Mouse (Mus musculus) hindbrain, embryonic 11.5 days (tissue): Measurements from ENCODE around the gene Ugp2. TPM values are rescaled to one million over a fixed set of nuclear protein-coding genes. Genes with fewer than 3 reads are reported as not detected.
"Not testable (repeated sequence)": the region's sequence is repeated elsewhere in the genome, so short reads cannot be mapped to it uniquely, and the experiment has no call there.

Experiments used
- ATAC-seq: fragments of 200-750 bp; cut with Nextera tagmentation; 2 replicates; pipeline ENCODE4 v1.8.0; 2017; ENCODE audit warnings: mild to moderate bottlenecking, moderate TSS enrichment, moderate library complexity; ENCODE audit not compliant: low FRiP score
- DNase-seq: peaks from one replicate; pipeline ENCODE4 v3.0.0-alpha.2; 2015; ENCODE audit warnings: low spot score
- H3K27ac ChIP-seq: fragments of 300-500 bp; sonication (generic); 2 replicates; pipeline ENCODE4 v1.5.1; 2014; ENCODE audit warnings: mild to moderate bottlenecking, low read depth, low read length
- H3K27me3 ChIP-seq: fragments of 300-500 bp; sonication (generic); 2 replicates; pipeline ENCODE4 v1.6.1; 2014; ENCODE audit warnings: mild to moderate bottlenecking, low read length, moderate library complexity, mixed read lengths; ENCODE audit not compliant: control insufficient read depth, insufficient read depth
- H3K36me3 ChIP-seq: fragments of 300-500 bp; sonication (generic); 2 replicates; pipeline ENCODE4 v1.6.1; 2014; ENCODE audit warnings: mild to moderate bottlenecking, low read length, moderate library complexity, mixed read lengths; ENCODE audit not compliant: control insufficient read depth, insufficient read depth
- H3K4me1 ChIP-seq: fragments of 300-500 bp; sonication (generic); replicated peaks from 2 replicates; pipeline ENCODE4 v1.6.1; 2014; ENCODE audit warnings: low read length, mixed read lengths; ENCODE audit not compliant: control insufficient read depth, insufficient read depth
- H3K4me2 ChIP-seq: fragments of 300-500 bp; sonication (generic); replicated peaks from 2 replicates; pipeline ENCODE4 v1.6.1; 2014; ENCODE audit warnings: mild to moderate bottlenecking, low read depth, low read length
- H3K4me3 ChIP-seq: fragments of 300-500 bp; sonication (generic); 2 replicates; pipeline ENCODE4 v1.5.1; 2014; ENCODE audit warnings: low read depth, low read length
- H3K9ac ChIP-seq: fragments of 300-500 bp; sonication (generic); 2 replicates; pipeline ENCODE4 v1.6.1; 2014; ENCODE audit warnings: low read depth, low read length
- H3K9me3 ChIP-seq: fragments of 300-500 bp; sonication (generic); 2 replicates; pipeline ENCODE4 v1.6.1; 2016; ENCODE audit warnings: low read length; ENCODE audit not compliant: control insufficient read depth
- WGBS: fragments of 180-500 bp; shearing (Covaris S2); extraction: QIAGEN DNeasy Blood & Tissue Kit; methylation state at CpG from one replicate; pipeline ENCODE4 v1.1.7; 2014; 5-methylcytosine and 5-hydroxymethylcytosine counted together
- microRNA counts: library from miRNA; unstranded; fragments of <30 nt; microRNA quantifications from one replicate; lab custom pipeline; 2015
- polyA plus RNA-seq: library from polyadenylated mRNA; unstranded; fragments of >200 nt; fragmentation: Nextera tagmentation; extraction: Ambion mirVana; gene quantifications from 2 replicates; pipeline ENCODE4 v1.2.1, GENCODE M21; 2014

The Ugp2 gene
- polyA plus RNA-seq, 1 experiment from 2014 or later = 71.7 TPM

DNA sequence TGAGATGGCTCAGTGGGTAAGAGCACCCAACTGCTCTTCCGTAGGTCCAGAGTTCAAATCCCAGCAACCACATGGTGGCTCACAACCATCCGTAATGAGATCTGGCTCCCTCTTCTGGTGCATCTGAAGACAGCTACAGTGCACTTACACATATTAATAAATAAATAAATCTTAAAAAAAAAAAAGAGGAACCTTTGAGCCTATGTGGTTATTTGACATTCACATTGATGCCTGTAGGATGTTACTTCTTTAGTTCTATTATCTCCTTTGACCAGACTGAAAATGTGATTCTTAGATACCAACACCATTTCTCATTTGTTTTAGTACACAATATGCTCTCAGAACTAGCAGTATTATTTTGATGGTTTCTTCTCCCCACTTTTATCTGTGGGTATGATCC is 82.8 kb downstream of the Ugp2 start:
- not testable (repeated sequence) for H3K27ac ChIP-seq, H3K36me3 ChIP-seq, H3K4me3 ChIP-seq, H3K9me3 ChIP-seq, H3K4me1 ChIP-seq, H3K9ac ChIP-seq, H3K27me3 ChIP-seq, ATAC-seq, H3K4me2 ChIP-seq, DNase-seq
- WGBS = 100% methylated on average over 2 of the region's 2 CpGs

DNA sequence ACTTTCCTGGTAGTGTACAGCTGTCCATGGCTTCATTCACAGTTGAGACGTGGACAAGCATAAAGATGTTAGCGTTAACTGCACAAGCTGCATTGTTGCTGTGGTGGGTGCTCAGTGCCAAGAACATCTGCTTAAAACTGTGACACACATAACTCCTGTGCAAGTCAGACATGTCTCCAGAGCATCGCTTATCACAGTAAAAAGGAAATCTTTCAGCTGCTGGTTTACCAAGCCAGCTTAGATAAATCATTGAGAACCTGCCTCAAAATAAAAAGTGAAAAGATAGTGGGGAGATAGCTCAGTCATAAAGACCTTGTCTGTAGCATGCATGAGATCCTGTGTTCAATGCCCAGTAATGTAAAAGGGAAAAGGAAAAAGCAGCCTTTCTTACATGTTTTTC is 84.6 kb downstream of the Ugp2 start:
- Histone ChIP-seq H3K27me3 (no peaks in the 10 kb centered on the region), H3K9ac (no peak overlapping the region), H3K4me1 (no peaks in the 10 kb centered on the region), H3K4me2 (no peak overlapping the region), H3K4me3 (no peak overlapping the region), H3K9me3 (no peaks in the 10 kb centered on the region), H3K36me3 (no peaks in the 10 kb centered on the region), H3K27ac (no peak overlapping the region)
- 92% methylated on average over 3 of the region's 3 CpGs for WGBS
- DNase-seq (no peak), ATAC-seq (no peak)

DNA sequence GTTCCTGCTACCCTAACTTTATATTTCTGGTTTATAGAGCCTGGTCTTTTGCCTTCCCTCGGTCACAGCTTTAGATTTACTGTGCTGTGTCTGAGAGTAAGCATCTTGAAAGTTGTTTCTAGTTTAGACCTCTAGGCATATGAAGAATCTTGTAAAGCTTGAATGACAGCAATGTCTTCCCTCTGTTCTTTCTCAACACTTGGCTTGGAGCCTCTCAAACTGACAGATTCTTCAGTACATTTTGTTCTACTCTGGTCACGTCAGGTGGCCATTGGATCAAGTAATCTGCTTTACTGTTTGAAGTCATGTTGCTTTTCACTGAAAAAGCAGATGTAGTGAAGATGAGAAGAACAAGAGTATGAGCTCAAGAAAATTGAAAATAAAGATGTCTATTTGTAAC is 94.8 kb downstream of the Ugp2 start:
- Histone ChIP-seq H3K4me1 (no peaks in the 10 kb centered on the region), H3K4me3 (no peak overlapping the region), H3K27ac (no peak overlapping the region), H3K4me2 (no peak overlapping the region), H3K36me3 (no peaks in the 10 kb centered on the region), H3K9ac (no peak overlapping the region), H3K9me3 (no peaks in the 10 kb centered on the region), H3K27me3 (no peaks in the 10 kb centered on the region)
- DNase-seq (no peak), ATAC-seq (no peak)
- 92% methylated on average over 2 of the region's 2 CpGs for WGBS

MicroRNA genes within 50 kb of the gene (microRNA counts, 519-probe panel; counts per million panel counts)
- not detected for microRNA mmu-miR-1933-3p (lab: Ali Mortazavi, UCI)
- microRNA mmu-miR-1933-5p (lab: Ali Mortazavi, UCI) = not detected

Other genes with a start within 250 kb of the Ugp2 start
- 14.0 and 15.1 TPM in 2 replicates for gene Vps54, start 131.9 kb downstream of the Ugp2 start, polyA plus RNA-seq
- 13.8 and 16.0 TPM in 2 replicates for gene Wdpcp, start 201.0 kb upstream of the Ugp2 start, polyA plus RNA-seq
- 428 and 430 TPM in 2 replicates for gene Mdh1, start 201.2 kb upstream of the Ugp2 start, polyA plus RNA-seq